9 mouse cellular contexts compared by ENCODE assay signal in genomic region chr13:94381829-94382675, GRCm38 (mm10). TPM values are rescaled to one million over a fixed set of nuclear protein-coding genes. Genes with fewer than 3 reads are reported as not detected.
DNase-seq lines count a peak whose midpoint lies in the region; ATAC-seq lines count a peak whose summit lies in the region.
"Had no signal": no experiment of that assay in that cellular context is flagged by ENCODE, and none has a peak within 500 bp of the region (broad histone marks: within the 10 kb centered on the region; RNA-seq: fewer than 3 reads in every experiment).

No protein-coding gene starts in this region.

- H3K4me2 ChIP-seq in hindbrain, embryonic 14.5 days (replicated peaks) = no peak overlapping the region
- H3K4me2 ChIP-seq in hindbrain, embryonic 11.5 days (replicated peaks; ENCODE audit: low read depth, low read length) = no peak overlapping the region

- H3K4me3 ChIP-seq in hindbrain, embryonic 14.5 days (replicated peaks; ENCODE audit: low read length) = no peak overlapping the region
- H3K4me3 ChIP-seq in hindbrain, embryonic 11.5 days (ENCODE audit: low read depth, low read length) = no peak overlapping the region

- H3K9me3 ChIP-seq in hindbrain, embryonic 14.5 days (ENCODE audit: control insufficient read depth, low read length) = no peaks in the 10 kb centered on the region
- no peaks in the 10 kb centered on the region for H3K9me3 ChIP-seq in hindbrain, embryonic 11.5 days (ENCODE audit: control insufficient read depth, low read length)

- H3K27ac ChIP-seq in hindbrain, embryonic 14.5 days = no peak overlapping the region
- H3K27ac ChIP-seq in hindbrain, embryonic 11.5 days (ENCODE audit: low read depth, low read length) = no peak overlapping the region

- 75% methylated on average over 8 of the region's 8 CpGs for WGBS in hindbrain, embryonic 14.5 days
- 76% methylated on average over 8 of the region's 8 CpGs for WGBS in hindbrain, embryonic 11.5 days

- H3K4me1 ChIP-seq in hindbrain, embryonic 14.5 days (replicated peaks; ENCODE audit: control insufficient read depth, insufficient read depth, low read length) = peaks cover 7% of the 10 kb centered on the region; the same call in 1 of the 2 replicates
- no peaks in the 10 kb centered on the region for H3K4me1 ChIP-seq in hindbrain, embryonic 11.5 days (replicated peaks; ENCODE audit: control insufficient read depth, insufficient read depth, low read length)

- no peaks in the 10 kb centered on the region for H3K36me3 ChIP-seq in hindbrain, embryonic 14.5 days (replicated peaks; ENCODE audit: control insufficient read depth, insufficient read depth)
- no peaks in the 10 kb centered on the region for H3K36me3 ChIP-seq in hindbrain, embryonic 11.5 days (ENCODE audit: control insufficient read depth, insufficient read depth, low read length)

- no peak for ATAC-seq in hindbrain, embryonic 14.5 days (ENCODE audit: low FRiP score)
- ATAC-seq in hindbrain, embryonic 11.5 days (ENCODE audit: low FRiP score) = no peak

- peak; percentile 66 for DNase-seq in hindbrain, embryonic 14.5 days (ENCODE audit: low spot score)
- DNase-seq in hindbrain, embryonic 11.5 days (ENCODE audit: low spot score) = no peak
- DNase-seq in CD4-positive, CD25-positive, alpha-beta regulatory T cell, adult 2 months (ENCODE audit: low read depth, low spot score) = peak; percentile 25
- peak; percentile 42 for DNase-seq in adipocyte (ENCODE audit: low spot score)
- peak; percentile 26 for DNase-seq in lung, postnatal 36 days
- DNase-seq in kidney, postnatal 14 days = no peak
- DNase-seq in thymus, postnatal 36 days = no peak
- DNase-seq in frontal cortex, postnatal 25 days (ENCODE audit: low spot score in 2 of 2) = no peak
- DNase-seq: adrenal gland, postnatal 14 days had no signal

- H3K27me3 ChIP-seq in hindbrain, embryonic 14.5 days (ENCODE audit: control insufficient read depth, insufficient read depth, low read length) = no peaks in the 10 kb centered on the region
- H3K27me3 ChIP-seq in hindbrain, embryonic 11.5 days (ENCODE audit: control insufficient read depth, insufficient read depth, low read length) = no peaks in the 10 kb centered on the region

- H3K9ac ChIP-seq in hindbrain, embryonic 14.5 days = no peak overlapping the region
- no peak overlapping the region for H3K9ac ChIP-seq in hindbrain, embryonic 11.5 days (ENCODE audit: low read depth, low read length)

RNA-seq across cellular contexts. Expression of gene Ap3b1, which starts 23.3 kb away (rescaled TPM):
- 27.3 and 32.6 TPM in 2 replicates for polyA plus RNA-seq in hindbrain, embryonic 14.5 days (2014; fragmentation: Nextera tagmentation; extraction: Ambion mirVana)
- polyA plus RNA-seq in hindbrain, embryonic 11.5 days (2014; fragmentation: Nextera tagmentation; extraction: Ambion mirVana) = 38.9 and 40.9 TPM in 2 replicates

Comparison
In these comparisons a context has a peak if more than half of its experiments do, and no peak if none do; other contexts are left out.
1. DNase-seq: peak in hindbrain, embryonic 14.5 days (single experiment), CD4-positive, CD25-positive, alpha-beta regulatory T cell, adult 2 months (single experiment), adipocyte (single experiment) and lung, postnatal 36 days (single experiment); none in hindbrain, embryonic 11.5 days (single experiment), kidney, postnatal 14 days (single experiment), thymus, postnatal 36 days (0 of 2) and frontal cortex, postnatal 25 days (0 of 2).